Mouse (Mus musculus) bone marrow macrophage, adult 2 months (primary cell): ENCODE measurements around the gene Naip2.

Experiments
- CTCF ChIP-seq: IDR thresholded peaks from 2 replicates; pipeline ENCODE4 v1.5.1; 2012; ENCODE audit warnings: low read depth, mild to moderate bottlenecking, low read length, moderate library complexity
- POLR2A ChIP-seq: IDR thresholded peaks from 2 replicates; pipeline ENCODE4 v1.6.1; 2012; ENCODE audit warnings: mild to moderate bottlenecking, low read depth, low read length, borderline replicate concordance

DNA sequence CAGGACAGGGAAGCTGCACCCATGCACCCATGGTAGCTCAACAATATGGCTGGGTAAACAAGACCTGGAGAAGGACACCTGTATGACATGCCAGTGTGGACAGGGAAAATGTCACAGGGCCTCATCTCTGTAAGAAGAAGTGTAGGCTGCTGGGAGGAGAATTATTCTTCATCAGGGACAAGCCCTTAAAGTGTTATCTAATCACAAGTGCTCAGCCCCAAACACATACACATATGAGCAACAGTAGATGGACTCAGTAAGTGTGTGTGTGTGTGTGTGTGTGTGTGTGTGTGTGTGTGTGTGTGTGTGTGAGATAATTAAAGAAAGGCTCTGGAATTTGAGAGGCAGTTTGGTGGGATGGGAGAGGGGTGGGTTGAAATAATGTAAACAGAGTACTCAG is 1.1 kb downstream of the Naip2 start:
- TF ChIP-seq CTCF (no peak), POLR2A (no peak)
